Mouse (Mus musculus) forebrain, embryonic 10.5 days (tissue): Measurements from ENCODE around the gene Nfkbie. TPM values are rescaled to one million over a fixed set of nuclear protein-coding genes. Genes with fewer than 3 reads are reported as not detected.

Experiments
- DNase-seq: peaks from one replicate; pipeline ENCODE4 v3.0.0-alpha.2; 2017; ENCODE audit warnings: low spot score; ENCODE audit errors: extremely low spot score
- H3K27ac ChIP-seq: fragments of 300-500 bp; sonication (generic); 2 replicates; pipeline ENCODE4 v1.5.1; 2016; ENCODE audit warnings: mild to moderate bottlenecking
- H3K27me3 ChIP-seq: fragments of 300-500 bp; sonication (generic); 2 replicates; pipeline ENCODE4 v1.6.1; 2016; ENCODE audit warnings: mild to moderate bottlenecking; ENCODE audit not compliant: poor library complexity, severe bottlenecking
- H3K36me3 ChIP-seq: fragments of 300-500 bp; sonication (generic); replicated peaks from 2 replicates; pipeline ENCODE4 v1.6.1; 2016; ENCODE audit warnings: mild to moderate bottlenecking, moderate library complexity
- H3K4me1 ChIP-seq: fragments of 300-500 bp; sonication (generic); 2 replicates; pipeline ENCODE4 v1.6.1; 2016
- H3K4me3 ChIP-seq: fragments of 300-500 bp; sonication (generic); 2 replicates; pipeline ENCODE4 v1.5.1; 2016; ENCODE audit warnings: mild to moderate bottlenecking, moderate library complexity
- H3K9me3 ChIP-seq: fragments of 300-500 bp; sonication (generic); 2 replicates; pipeline ENCODE4 v1.6.1; 2016; ENCODE audit warnings: mild to moderate bottlenecking, moderate library complexity
- WGBS: fragments of 180-500 bp; shearing (Covaris S2); methylation state at CpG from one replicate; pipeline ENCODE4 v1.1.7; 2016; 5-methylcytosine and 5-hydroxymethylcytosine counted together
- polyA plus RNA-seq: library from polyadenylated mRNA; unstranded; fragments of >200 nt; fragmentation: Nextera tagmentation; extraction: Ambion mirVana; gene quantifications from 2 replicates; pipeline ENCODE4 v1.2.1, GENCODE M21; 2016

Gene Nfkbie
- polyA plus RNA-seq, 1 experiment from 2014 or later: 6.6 TPM

- peaks cover 5% of the 10 kb centered on the region; the same call in 1 of the 2 replicates for H3K9me3 ChIP-seq
- H3K27ac ChIP-seq: no peak overlapping the region
- H3K4me3 ChIP-seq: no peak overlapping the region; the same call in 1 of the 2 replicates
- 22% methylated on average over 2 of the region's 2 CpGs for WGBS
- peaks cover 7% of the 10 kb centered on the region for H3K36me3 ChIP-seq
- H3K27me3 ChIP-seq: no peaks in the 10 kb centered on the region
- peaks cover 37% of the 10 kb centered on the region for H3K4me1 ChIP-seq
- peak; percentile 72 for DNase-seq
Observed at GRCm38 (mm10) chr17:45581567-45581983, 26.1 kb downstream of the Nfkbie start.

GRCm38 (mm10) chr17:45582188-45582587, 26.7 kb downstream of the Nfkbie start:
- H3K36me3 ChIP-seq: peaks cover 13% of the 10 kb centered on the region
- H3K4me3 ChIP-seq: no peak overlapping the region
- no peak for DNase-seq
- no peaks in the 10 kb centered on the region for H3K27me3 ChIP-seq
- H3K27ac ChIP-seq: no peak overlapping the region
- peaks cover 37% of the 10 kb centered on the region for H3K4me1 ChIP-seq
- WGBS: 94% methylated on average over 6 of the region's 6 CpGs
- peaks cover 11% of the 10 kb centered on the region; the same call in 1 of the 2 replicates for H3K9me3 ChIP-seq

- Histone ChIP-seq H3K27ac (no peak overlapping the region), H3K4me1 (peaks cover 37% of the 10 kb centered on the region), H3K36me3 (peaks cover 18% of the 10 kb centered on the region), H3K4me3 (no peak overlapping the region), H3K9me3 (peaks cover 11% of the 10 kb centered on the region; the same call in 1 of the 2 replicates), H3K27me3 (no peaks in the 10 kb centered on the region)
- 77% methylated on average over 6 of the region's 6 CpGs for WGBS
- DNase-seq: no peak
Observed at GRCm38 (mm10) chr17:45582715-45583355, 27.3 kb downstream of the Nfkbie start.

- WGBS: 37% methylated on average over 12 of the region's 12 CpGs
- Histone ChIP-seq H3K9me3 (peaks cover 11% of the 10 kb centered on the region; the same call in 1 of the 2 replicates), H3K27me3 (no peaks in the 10 kb centered on the region), H3K27ac (peak overlapping the region; percentile 77), H3K36me3 (peaks cover 32% of the 10 kb centered on the region), H3K4me3 (peak overlapping the region; percentile 4), H3K4me1 (peaks cover 37% of the 10 kb centered on the region)
- DNase-seq: no peak
Observed at GRCm38 (mm10) chr17:45584096-45584896, 28.8 kb downstream of the Nfkbie start.

- Histone ChIP-seq H3K4me3 (peak overlapping the region; percentile 9), H3K27ac (peak overlapping the region; percentile 77), H3K36me3 (peaks cover 40% of the 10 kb centered on the region), H3K4me1 (peaks cover 37% of the 10 kb centered on the region), H3K9me3 (peaks cover 11% of the 10 kb centered on the region; the same call in 1 of the 2 replicates), H3K27me3 (no peaks in the 10 kb centered on the region)
- 16% methylated on average over 14 of the region's 14 CpGs for WGBS
- peak; percentile 82 for DNase-seq
Observed at GRCm38 (mm10) chr17:45584939-45585678, 29.6 kb downstream of the Nfkbie start.

GRCm38 (mm10) chr17:45585725-45586448, 30.4 kb downstream of the Nfkbie start:
- peaks cover 11% of the 10 kb centered on the region; the same call in 1 of the 2 replicates for H3K9me3 ChIP-seq
- H3K4me1 ChIP-seq: peaks cover 37% of the 10 kb centered on the region
- no peaks in the 10 kb centered on the region for H3K27me3 ChIP-seq
- WGBS: 53% methylated on average over 23 of the region's 23 CpGs
- no peak for DNase-seq
- H3K36me3 ChIP-seq: peaks cover 42% of the 10 kb centered on the region
- peak overlapping the region; percentile 77 for H3K27ac ChIP-seq
- H3K4me3 ChIP-seq: peak overlapping the region; percentile 9; the same call in 1 of the 2 replicates

- peak overlapping the region; percentile 77; the same call in 1 of the 2 replicates for H3K27ac ChIP-seq
- WGBS: 95% methylated on average over 3 of the region's 3 CpGs
- DNase-seq: no peak
- H3K27me3 ChIP-seq: 0 out of 2 replicates have a peak, but pooled peaks cover 1% of the 10 kb centered on the region
- peaks cover 42% of the 10 kb centered on the region for H3K36me3 ChIP-seq
- no peak overlapping the region for H3K4me3 ChIP-seq
- peaks cover 35% of the 10 kb centered on the region for H3K4me1 ChIP-seq
- H3K9me3 ChIP-seq: peaks cover 11% of the 10 kb centered on the region; the same call in 1 of the 2 replicates
Observed at GRCm38 (mm10) chr17:45586449-45586837, 30.9 kb downstream of the Nfkbie start.

GRCm38 (mm10) chr17:45588370-45588769, 32.9 kb downstream of the Nfkbie start:
- Histone ChIP-seq H3K27me3 (peaks cover 21% of the 10 kb centered on the region), H3K27ac (no peak overlapping the region), H3K4me3 (no peak overlapping the region), H3K9me3 (peaks cover 11% of the 10 kb centered on the region; the same call in 1 of the 2 replicates), H3K36me3 (peaks cover 42% of the 10 kb centered on the region), H3K4me1 (peaks cover 52% of the 10 kb centered on the region)
- no peak for DNase-seq
- 93% methylated on average over 7 of the region's 7 CpGs for WGBS

- H3K27me3 ChIP-seq: peaks cover 29% of the 10 kb centered on the region
- WGBS: 96% methylated on average over 7 of the region's 7 CpGs
- no peak for DNase-seq
- H3K9me3 ChIP-seq: peaks cover 11% of the 10 kb centered on the region; the same call in 1 of the 2 replicates
- H3K36me3 ChIP-seq: peaks cover 42% of the 10 kb centered on the region
- H3K4me1 ChIP-seq: peaks cover 55% of the 10 kb centered on the region
- no peak overlapping the region for H3K4me3 ChIP-seq
- H3K27ac ChIP-seq: no peak overlapping the region
Observed at GRCm38 (mm10) chr17:45589236-45589635, 33.7 kb downstream of the Nfkbie start.

- Histone ChIP-seq H3K36me3 (peaks cover 42% of the 10 kb centered on the region), H3K9me3 (peaks cover 11% of the 10 kb centered on the region; the same call in 1 of the 2 replicates), H3K27me3 (peaks cover 35% of the 10 kb centered on the region), H3K27ac (no peak overlapping the region), H3K4me1 (peaks cover 55% of the 10 kb centered on the region), H3K4me3 (no peak overlapping the region)
- DNase-seq: no peak
- 95% methylated on average over 8 of the region's 8 CpGs for WGBS
Observed at GRCm38 (mm10) chr17:45589844-45590243, 34.3 kb downstream of the Nfkbie start.

- no peak overlapping the region for H3K4me3 ChIP-seq
- H3K4me1 ChIP-seq: peaks cover 55% of the 10 kb centered on the region
- 77% methylated on average over 6 of the region's 6 CpGs for WGBS
- peaks cover 41% of the 10 kb centered on the region for H3K27me3 ChIP-seq
- no peak for DNase-seq
- H3K36me3 ChIP-seq: peaks cover 42% of the 10 kb centered on the region
- no peak overlapping the region for H3K27ac ChIP-seq
- peaks cover 11% of the 10 kb centered on the region; the same call in 1 of the 2 replicates for H3K9me3 ChIP-seq
Observed at GRCm38 (mm10) chr17:45590410-45590809, 34.9 kb downstream of the Nfkbie start.
